ENCODE assay signal across 23 mouse cellular contexts in the genomic region with DNA sequence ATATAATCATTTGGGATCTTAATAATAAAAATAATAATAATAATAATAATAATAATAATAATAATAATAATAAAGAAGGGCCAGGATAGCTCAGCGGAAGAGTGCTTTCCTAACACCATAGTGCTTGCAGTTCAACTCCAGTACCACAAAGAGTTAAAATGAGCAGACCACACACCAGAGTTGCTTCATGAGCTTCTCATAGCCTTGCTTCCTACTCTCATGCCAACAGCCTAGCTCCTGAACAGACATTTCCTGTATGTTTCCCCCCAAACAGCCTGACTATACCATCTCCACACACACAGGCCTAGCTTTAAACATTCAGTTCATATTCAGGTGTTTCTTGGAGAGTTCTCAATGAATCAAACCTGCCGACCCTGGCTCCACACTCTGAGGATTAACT.
"Had no signal": no experiment of that assay in that cellular context is flagged by ENCODE, and none has a peak within 500 bp of the region (broad histone marks: within the 10 kb centered on the region; RNA-seq: fewer than 3 reads in every experiment).

No protein-coding gene starts in this region.

- H3K36me3 ChIP-seq: heart, embryonic 13.5 days; heart, embryonic 15.5 days; hindbrain, embryonic 10.5 days; hindbrain, embryonic 13.5 days; hindbrain, embryonic 15.5 days; limb, embryonic 13.5 days; limb, embryonic 15.5 days; liver, embryonic 12.5 days had no signal

- H3K27ac ChIP-seq: gastrocnemius, adult 2 months; heart, embryonic 13.5 days; heart, embryonic 15.5 days; hindbrain, embryonic 10.5 days; hindbrain, embryonic 13.5 days; hindbrain, embryonic 15.5 days; hindbrain, postnatal 0 days; limb, embryonic 13.5 days; limb, embryonic 15.5 days; liver, embryonic 12.5 days; liver, embryonic 14.5 days had no signal

- ATAC-seq: hindbrain, postnatal 0 days; liver, embryonic 12.5 days had no signal

- H3K4me1 ChIP-seq: hindbrain, embryonic 10.5 days; hindbrain, embryonic 13.5 days; hindbrain, embryonic 15.5 days; limb, embryonic 13.5 days; limb, embryonic 15.5 days; liver, embryonic 12.5 days had no signal

- DNase-seq: gastrocnemius, adult 2 months; gastrocnemius, postnatal 10 days; gastrocnemius, postnatal 25 days; heart, adult 18-20 months; heart, postnatal 14 days; heart, postnatal 36 days; kidney, adult 11 months; kidney, adult 8-10 months; kidney, postnatal 14 days; kidney, postnatal 36 days; layer of hippocampus, adult 9-11 months; layer of hippocampus, postnatal 36 days; left cerebral cortex, postnatal 4 days had no signal

- H3K27me3 ChIP-seq: heart, embryonic 13.5 days; heart, embryonic 15.5 days; hindbrain, embryonic 13.5 days; hindbrain, embryonic 15.5 days; limb, embryonic 13.5 days; limb, embryonic 15.5 days; liver, embryonic 12.5 days had no signal

- H3K4me3 ChIP-seq: gastrocnemius, adult 2 months; heart, embryonic 13.5 days; heart, embryonic 15.5 days; hindbrain, embryonic 10.5 days; hindbrain, embryonic 13.5 days; hindbrain, embryonic 15.5 days; limb, embryonic 13.5 days; limb, embryonic 15.5 days; liver, embryonic 12.5 days had no signal
